Mouse (Mus musculus) left cerebral cortex, adult 9 months (tissue): Measurements from ENCODE around the gene Rflna.

Source experiments
- DNase-seq, 2 experiments: peaks; one replicate each; pipeline ENCODE4 v3.0.0; 2022; ENCODE audit warnings: low spot score in 2 of 2

Rflna gene

GRCm38 (mm10) chr5:125052603-125053488 lies 49.8 kb downstream of the Rflna start:
- DNase-seq, result peak in 1 of 2 experiments; percentile 60

GRCm38 (mm10) chr5:125053661-125054060 lies 50.6 kb downstream of the Rflna start:
- DNase-seq, result no peak

- no peak for DNase-seq
Measured at GRCm38 (mm10) chr5:125055901-125056300, 52.9 kb downstream of the Rflna start.

- DNase-seq, result no peak
Measured at GRCm38 (mm10) chr5:125056331-125056695, 53.3 kb downstream of the Rflna start.

GRCm38 (mm10) chr5:125056696-125057554 lies 53.9 kb downstream of the Rflna start:
- no peak for DNase-seq

GRCm38 (mm10) chr5:125057555-125058266 lies 54.7 kb downstream of the Rflna start:
- DNase-seq, result no peak

GRCm38 (mm10) chr5:125058267-125058668 lies 55.2 kb downstream of the Rflna start:
- peak; percentile 69 to 76 for DNase-seq
